Mouse (Mus musculus) forebrain, postnatal 0 days (tissue): Measurements from ENCODE around the gene Usp13. TPM values are rescaled to one million over a fixed set of nuclear protein-coding genes. Genes with fewer than 3 reads are reported as not detected.

Experiments used
- ATAC-seq: fragments of 200-750 bp; cut with Nextera tagmentation; 2 replicates; pipeline ENCODE4 v1.8.0; 2017; ENCODE audit warnings: mild to moderate bottlenecking, moderate library complexity
- DNase-seq: peaks from one replicate; pipeline ENCODE4 v3.0.0-alpha.2; 2015
- H3K27ac ChIP-seq: fragments of 300-500 bp; sonication (generic); 2 replicates; pipeline ENCODE4 v1.5.1; 2014; ENCODE audit warnings: low read depth, mild to moderate bottlenecking, antibody characterized with exemption, low read length, moderate library complexity, mixed read lengths
- H3K27me3 ChIP-seq: fragments of 300-500 bp; sonication (generic); 2 replicates; pipeline ENCODE4 v1.6.1; 2014; ENCODE audit warnings: mild to moderate bottlenecking, low read length, mixed read lengths; ENCODE audit not compliant: insufficient read depth
- H3K36me3 ChIP-seq: fragments of 300-500 bp; sonication (generic); 2 replicates; pipeline ENCODE4 v1.6.1; 2014; ENCODE audit warnings: mild to moderate bottlenecking, moderate library complexity; ENCODE audit not compliant: insufficient read depth
- H3K4me1 ChIP-seq: fragments of 300-500 bp; sonication (generic); 2 replicates; pipeline ENCODE4 v1.6.1; 2014; ENCODE audit warnings: antibody characterized with exemption; ENCODE audit not compliant: insufficient read depth
- H3K4me2 ChIP-seq: fragments of 300-500 bp; sonication (generic); 2 replicates; pipeline ENCODE4 v1.6.1; 2014; ENCODE audit warnings: low read depth, mild to moderate bottlenecking, moderate library complexity
- H3K4me3 ChIP-seq: fragments of 300-500 bp; sonication (generic); 2 replicates; pipeline ENCODE4 v1.5.1; 2014; ENCODE audit warnings: low read depth, low read length, mixed read lengths
- H3K9ac ChIP-seq: fragments of 300-500 bp; sonication (generic); 2 replicates; pipeline ENCODE4 v1.6.1; 2014; ENCODE audit warnings: mild to moderate bottlenecking
- H3K9me3 ChIP-seq: fragments of 300-500 bp; sonication (generic); 2 replicates; pipeline ENCODE4 v1.6.1; 2016; ENCODE audit warnings: low read length
- CTCF ChIP-seq: sonication (generic); IDR thresholded peaks from 2 replicates; pipeline ENCODE4 v1.5.1; 2016; ENCODE audit warnings: antibody characterized with exemption, control low read depth, low read depth
- WGBS: fragments of 180-500 bp; shearing (Covaris S2); extraction: QIAGEN DNeasy Blood & Tissue Kit; methylation state at CpG from one replicate; pipeline ENCODE4 v1.1.7; 2014; 5-methylcytosine and 5-hydroxymethylcytosine counted together
- polyA plus RNA-seq: library from polyadenylated mRNA; unstranded; fragments of >200 nt; fragmentation: Nextera tagmentation; extraction: Ambion mirVana; gene quantifications from 2 replicates; pipeline ENCODE4 v1.2.1, GENCODE M21; 2015
- total RNA-seq: library from RNA; depleted of rRNA; stranded (reverse); fragments of >200 nt; gene quantifications from 2 replicates; pipeline ENCODE4 v1.2.3, GENCODE M21; 2014; rRNA removed

Gene Usp13
- total and polyA plus RNA-seq, 2 experiments from 2014 or later: 8.4 to 11.9 TPM

DNA sequence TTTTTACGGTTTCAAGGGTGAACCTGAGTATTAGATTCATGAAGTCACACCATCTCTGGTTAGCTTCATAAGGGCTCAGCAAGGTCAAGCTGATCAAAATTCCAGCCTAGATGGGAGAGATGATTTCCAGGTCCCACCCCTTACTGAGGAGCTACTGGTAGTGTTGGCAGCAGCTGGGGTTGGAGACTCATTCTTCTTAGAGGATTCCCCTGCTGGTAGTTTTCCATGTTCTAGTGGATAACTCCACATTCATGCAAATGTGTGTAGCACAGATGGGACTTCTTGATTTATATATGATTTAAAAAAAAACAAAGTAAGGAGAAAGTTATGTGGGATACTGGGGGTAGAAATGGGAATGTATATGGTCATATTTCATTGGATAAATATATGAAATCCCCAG lies 152.9 kb downstream of the Usp13 start:
- H3K27me3 ChIP-seq: no peaks in the 10 kb centered on the region
- no peak overlapping the region for H3K27ac ChIP-seq
- ATAC-seq (peak; percentile 12; the same call in 1 of the 2 replicates), DNase-seq (no peak)
- no peak for TF ChIP-seq CTCF
- no peaks in the 10 kb centered on the region for H3K4me1 ChIP-seq
- H3K36me3 ChIP-seq: no peaks in the 10 kb centered on the region
- H3K9me3 ChIP-seq: no peaks in the 10 kb centered on the region
- H3K4me3 ChIP-seq: no peak overlapping the region
- no peak overlapping the region for H3K9ac ChIP-seq
- WGBS: 96% methylated on average over 1 of the region's 1 CpGs
- H3K4me2 ChIP-seq: no peak overlapping the region

DNA sequence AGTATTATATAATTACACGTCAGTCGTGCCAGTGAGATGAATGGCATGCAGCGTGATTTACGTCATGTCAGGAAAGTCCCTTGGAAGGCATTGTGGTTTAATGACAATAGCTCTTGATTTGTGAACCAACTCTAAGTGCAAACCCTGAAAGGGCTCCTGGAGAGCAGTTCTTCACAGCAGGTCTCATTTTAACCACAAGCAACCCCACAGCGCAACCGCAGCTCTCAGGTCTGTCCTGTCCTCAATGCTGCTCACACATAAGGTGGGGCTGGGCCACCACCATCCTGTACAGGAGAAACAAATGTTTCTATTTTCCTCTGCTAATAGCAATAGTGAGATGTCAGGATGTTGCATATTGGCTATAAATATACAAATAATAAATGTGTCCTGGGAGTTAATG lies 161.9 kb downstream of the Usp13 start:
- no peak overlapping the region for H3K4me3 ChIP-seq
- H3K36me3 ChIP-seq: no peaks in the 10 kb centered on the region
- DNase-seq: no peak
- H3K9ac ChIP-seq: no peak overlapping the region
- no peaks in the 10 kb centered on the region for H3K27me3 ChIP-seq
- H3K27ac ChIP-seq: no peak overlapping the region
- no peak overlapping the region for H3K4me2 ChIP-seq
- H3K4me1 ChIP-seq: no peaks in the 10 kb centered on the region
- H3K9me3 ChIP-seq: no peaks in the 10 kb centered on the region
- no peak for ATAC-seq
- 17% methylated on average over 6 of the region's 6 CpGs for WGBS
- no peak for TF ChIP-seq CTCF

DNA sequence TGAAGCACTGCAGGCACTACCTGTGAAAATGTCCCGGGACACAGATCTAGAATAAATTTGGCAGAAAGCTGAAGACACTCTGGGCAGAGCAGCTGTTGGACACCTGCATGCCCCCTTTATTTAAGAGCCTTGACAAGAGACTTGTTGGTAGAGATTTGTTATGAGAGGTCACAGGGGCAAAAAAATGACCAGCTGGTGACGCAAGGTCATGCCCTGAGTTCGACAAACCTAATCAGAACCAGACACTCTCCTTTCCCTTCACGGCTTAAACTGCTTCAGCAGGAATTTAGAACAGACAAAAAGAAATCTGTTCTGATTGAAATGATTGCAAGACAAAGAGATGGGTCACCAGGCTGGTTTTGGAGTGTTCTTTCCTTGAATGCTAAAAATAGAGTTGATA lies 162.6 kb downstream of the Usp13 start:
- Histone ChIP-seq H3K9me3 (no peaks in the 10 kb centered on the region), H3K36me3 (no peaks in the 10 kb centered on the region), H3K9ac (no peak overlapping the region), H3K4me1 (no peaks in the 10 kb centered on the region), H3K4me2 (no peak overlapping the region), H3K4me3 (no peak overlapping the region), H3K27me3 (no peaks in the 10 kb centered on the region), H3K27ac (no peak overlapping the region)
- DNase-seq (no peak), ATAC-seq (no peak)
- TF ChIP-seq CTCF: no peak
- 81% methylated on average over 4 of the region's 4 CpGs for WGBS

DNA sequence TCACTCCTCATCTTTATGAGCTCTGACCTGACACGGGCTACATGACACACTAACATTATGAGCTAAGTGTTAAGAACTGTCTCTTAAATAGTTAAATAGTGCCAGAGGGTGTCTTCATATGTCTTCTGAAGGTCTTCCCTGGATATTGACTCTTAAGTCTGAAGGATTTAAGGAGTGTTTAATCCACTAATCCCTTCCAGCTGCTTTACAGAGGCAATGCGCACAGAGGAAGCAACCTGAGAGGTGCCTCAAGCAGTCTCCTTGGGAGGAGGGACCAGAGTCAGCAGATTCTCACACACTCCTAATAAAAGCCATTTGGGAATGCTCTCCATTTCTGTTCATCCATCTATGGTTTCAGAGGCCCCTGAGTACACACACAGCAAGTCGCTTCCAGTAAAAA lies 167.8 kb downstream of the Usp13 start:
- no peaks in the 10 kb centered on the region for H3K36me3 ChIP-seq
- 73% methylated on average over 3 of the region's 3 CpGs for WGBS
- no peak overlapping the region for H3K27ac ChIP-seq
- no peaks in the 10 kb centered on the region for H3K9me3 ChIP-seq
- no peak overlapping the region for H3K9ac ChIP-seq
- no peak for TF ChIP-seq CTCF
- H3K4me2 ChIP-seq: no peak overlapping the region
- DNase-seq (no peak), ATAC-seq (no peak)
- H3K4me3 ChIP-seq: no peak overlapping the region
- H3K4me1 ChIP-seq: no peaks in the 10 kb centered on the region
- H3K27me3 ChIP-seq: no peaks in the 10 kb centered on the region

Other genes with a start within 250 kb of the Usp13 start
- gene Gnb4, start 201.0 kb upstream of the Usp13 start, total RNA-seq: 125 and 135 TPM in 2 replicates
- gene Gnb4, start 201.0 kb upstream of the Usp13 start, polyA plus RNA-seq: 131 and 136 TPM in 2 replicates
- gene Actl6a, start 111.2 kb upstream of the Usp13 start, total RNA-seq: 34.5 and 43.6 TPM in 2 replicates
- gene Actl6a, start 111.2 kb upstream of the Usp13 start, polyA plus RNA-seq: 39.6 and 44.3 TPM in 2 replicates
- 389 and 418 TPM in 2 replicates for gene Ndufb5, start 80.6 kb upstream of the Usp13 start, total RNA-seq
- gene Ndufb5, start 80.6 kb upstream of the Usp13 start, polyA plus RNA-seq: 338 and 406 TPM in 2 replicates
- 19.1 and 29.6 TPM in 2 replicates for gene Mrpl47, start 79.9 kb upstream of the Usp13 start, total RNA-seq
- 30.3 and 34.3 TPM in 2 replicates for gene Mrpl47, start 79.9 kb upstream of the Usp13 start, polyA plus RNA-seq